Mouse (Mus musculus) cerebellum, adult 2 months (tissue): ENCODE results near the gene Tmem92.

Experiments used
- CTCF ChIP-seq: fragments of 200-500 bp; IDR thresholded peaks from 2 replicates; pipeline ENCODE4 v1.5.1; 2011; ENCODE audit warnings: low read depth, mild to moderate bottlenecking, control low read depth, low read length, moderate library complexity, borderline replicate concordance; ENCODE audit not compliant: insufficient read depth
- POLR2A ChIP-seq: fragments of 200-500 bp; IDR thresholded peaks from 2 replicates; pipeline ENCODE4 v1.6.1; 2011; ENCODE audit warnings: low read length, control low read depth, borderline replicate concordance; ENCODE audit not compliant: insufficient read depth

DNA sequence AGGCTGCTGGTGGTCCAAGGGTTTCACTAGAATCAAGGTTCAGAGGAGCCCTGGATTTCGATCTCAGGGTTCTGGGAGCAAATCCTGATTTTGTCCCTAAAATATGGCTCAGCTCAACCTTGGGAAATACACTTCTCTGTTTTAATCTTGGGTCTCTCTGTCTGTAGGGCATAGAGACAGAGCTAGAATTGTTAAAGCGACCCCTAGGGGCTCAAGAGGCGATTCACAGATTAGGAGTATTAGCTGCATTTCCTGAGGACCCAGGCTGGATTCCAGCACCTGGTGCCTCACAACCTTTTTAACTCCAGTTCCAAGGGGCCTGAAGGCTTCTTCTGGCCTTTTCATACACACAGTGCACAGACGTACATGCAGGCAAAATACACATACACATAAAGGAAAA is 52.9 kb downstream of the Tmem92 start:
- no peak for TF ChIP-seq CTCF
- TF ChIP-seq POLR2A = no peak
